7 mouse cellular contexts compared by ENCODE assay signal in the genomic region with DNA sequence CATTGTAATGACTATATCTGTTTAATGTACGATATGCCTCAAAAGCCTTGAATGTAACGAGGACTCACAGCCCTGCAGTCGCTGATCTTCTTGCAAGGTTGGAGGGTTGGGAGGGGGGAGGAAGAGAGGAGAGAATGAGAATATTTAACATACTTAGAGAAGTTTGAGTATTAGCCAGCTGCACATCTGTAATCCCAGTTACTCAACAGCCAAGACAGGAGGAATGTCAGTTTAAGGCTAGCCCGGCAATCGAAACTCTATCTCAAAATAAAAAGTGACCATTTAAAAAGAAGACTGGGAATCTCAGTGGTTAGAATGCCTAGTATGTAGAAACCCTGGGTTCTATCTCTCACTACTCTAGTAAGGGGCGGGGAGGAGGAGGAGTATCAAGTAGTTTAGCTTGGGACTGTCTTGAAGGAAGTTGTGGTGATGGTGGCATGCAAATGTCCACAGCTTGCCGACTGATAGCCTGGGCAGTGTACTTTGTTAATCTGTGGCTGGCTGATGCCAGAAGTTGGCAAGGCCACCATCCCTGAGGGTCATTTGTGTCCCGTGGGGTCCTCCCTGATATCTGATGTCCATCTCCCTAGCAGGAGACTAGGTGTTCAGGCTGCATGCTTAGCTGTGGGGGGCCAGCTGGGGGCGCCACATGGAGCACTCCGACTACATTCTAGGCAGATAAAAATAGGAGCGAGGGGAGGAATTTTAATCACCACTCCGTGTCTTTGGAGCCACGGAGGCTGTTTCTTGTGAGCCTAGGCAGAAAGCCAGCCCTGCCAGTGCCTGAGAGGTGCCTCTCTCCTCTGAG. TPM values are rescaled to one million over a fixed set of nuclear protein-coding genes. Genes with fewer than 3 reads are reported as not detected.
DNase-seq lines count a peak whose midpoint lies in the region; ATAC-seq and TF ChIP-seq lines count a peak whose summit lies in the region.

No protein-coding gene starts in this region.

- 69% methylated on average over 13 of the region's 13 CpGs for WGBS in liver, adult 2 months
- 49% methylated on average over 13 of the region's 13 CpGs for WGBS in liver, embryonic 11.5 days
- WGBS in forebrain, embryonic 15.5 days = 51% methylated on average over 13 of the region's 13 CpGs
- 45% methylated on average over 13 of the region's 13 CpGs for WGBS in intestine, postnatal 0 days

- H3K27ac ChIP-seq in liver, adult 2 months (replicated peaks; ENCODE audit: insufficient read depth, low read depth, low read length) = no peak overlapping the region
- no peak overlapping the region for H3K27ac ChIP-seq in liver, embryonic 11.5 days (ENCODE audit: low read depth, low read length)
- H3K27ac ChIP-seq in cortical plate, adult 2 months (ENCODE audit: insufficient read depth, low read length) = no peak overlapping the region
- peak overlapping the region; percentile 13; the same call in 1 of the 2 replicates for H3K27ac ChIP-seq in forebrain, embryonic 15.5 days (replicated peaks)
- no peak overlapping the region; the same call in 1 of the 2 replicates for H3K27ac ChIP-seq in intestine, postnatal 0 days (ENCODE audit: low read depth, low read length)

- TF ChIP-seq POLR2A in liver, adult 2 months (IDR thresholded peaks at IDR 0.05; ENCODE audit: extremely low read depth, insufficient read depth, low read length) = no peak
- no peak for TF ChIP-seq POLR2A in cortical plate, adult 2 months (IDR thresholded peaks at IDR 0.05; ENCODE audit: extremely low read depth, insufficient read depth, low read length)

- no peaks in the 10 kb centered on the region for H3K27me3 ChIP-seq in liver, adult 2 months (ENCODE audit: control insufficient read depth, insufficient read depth, low read length)
- H3K27me3 ChIP-seq in liver, embryonic 11.5 days (replicated peaks; ENCODE audit: control insufficient read depth, insufficient read depth, low read length) = no peaks in the 10 kb centered on the region
- H3K27me3 ChIP-seq in forebrain, embryonic 15.5 days = no peaks in the 10 kb centered on the region
- H3K27me3 ChIP-seq in intestine, postnatal 0 days (replicated peaks; ENCODE audit: control insufficient read depth, insufficient read depth, low read length) = no peaks in the 10 kb centered on the region

- peaks cover 4% of the 10 kb centered on the region; the same call in 1 of the 2 replicates for H3K4me1 ChIP-seq in liver, adult 2 months (ENCODE audit: control insufficient read depth, insufficient read depth, low read length)
- peaks cover 23% of the 10 kb centered on the region for H3K4me1 ChIP-seq in liver, embryonic 11.5 days (replicated peaks; ENCODE audit: control insufficient read depth, insufficient read depth, low read length)
- peaks cover 10% of the 10 kb centered on the region for H3K4me1 ChIP-seq in cortical plate, adult 2 months (ENCODE audit: control insufficient read depth, insufficient read depth, low read length)
- H3K4me1 ChIP-seq in forebrain, embryonic 15.5 days = peaks cover 60% of the 10 kb centered on the region
- peaks cover 4% of the 10 kb centered on the region; the same call in 1 of the 2 replicates for H3K4me1 ChIP-seq in intestine, postnatal 0 days (replicated peaks; ENCODE audit: control insufficient read depth, insufficient read depth, low read length)

- no peak for ATAC-seq in liver, embryonic 11.5 days (replicated peaks; ENCODE audit: low FRiP score)
- no peak for ATAC-seq in forebrain, embryonic 15.5 days (replicated peaks)
- ATAC-seq in intestine, postnatal 0 days = no peak
- no peak for ATAC-seq in erythroblast, adult 5-6 weeks (replicated peaks; ENCODE audit: low FRiP score, poor library complexity, severe bottlenecking)

- TF ChIP-seq CTCF in liver, adult 2 months (IDR thresholded peaks at IDR 0.05; ENCODE audit: low read depth, low read length) = peak; percentile 31; the same call in 1 of the 2 replicates
- TF ChIP-seq CTCF in cortical plate, adult 2 months (IDR thresholded peaks at IDR 0.05; ENCODE audit: extremely low read depth, insufficient read depth, low read length) = peak; percentile 29; the same call in 1 of the 2 replicates
- TF ChIP-seq CTCF in intestine, postnatal 0 days (IDR thresholded peaks at IDR 0.05; ENCODE audit: low read depth) = peak; percentile 61

- H3K36me3 ChIP-seq in liver, adult 2 months (ENCODE audit: control insufficient read depth, insufficient read depth, low read length) = no peaks in the 10 kb centered on the region
- H3K36me3 ChIP-seq in liver, embryonic 11.5 days (ENCODE audit: control insufficient read depth, insufficient read depth, low read length) = no peaks in the 10 kb centered on the region
- no peaks in the 10 kb centered on the region for H3K36me3 ChIP-seq in forebrain, embryonic 15.5 days
- no peaks in the 10 kb centered on the region for H3K36me3 ChIP-seq in intestine, postnatal 0 days (ENCODE audit: control insufficient read depth, insufficient read depth)

- H3K9ac ChIP-seq in liver, adult 2 months (ENCODE audit: low read depth, low read length) = no peak overlapping the region
- no peak overlapping the region for H3K9ac ChIP-seq in liver, embryonic 11.5 days (ENCODE audit: low read depth, low read length)
- H3K9ac ChIP-seq in forebrain, embryonic 15.5 days (replicated peaks) = no peak overlapping the region
- H3K9ac ChIP-seq in intestine, postnatal 0 days (ENCODE audit: low read depth, low read length) = no peak overlapping the region

- no peaks in the 10 kb centered on the region for H3K9me3 ChIP-seq in liver, embryonic 11.5 days (ENCODE audit: control insufficient read depth, low read length)
- no peaks in the 10 kb centered on the region for H3K9me3 ChIP-seq in forebrain, embryonic 15.5 days
- no peaks in the 10 kb centered on the region for H3K9me3 ChIP-seq in intestine, postnatal 0 days (ENCODE audit: control insufficient read depth)

- H3K4me2 ChIP-seq in liver, embryonic 11.5 days = no peak overlapping the region
- H3K4me2 ChIP-seq in forebrain, embryonic 15.5 days (replicated peaks) = no peak overlapping the region
- no peak overlapping the region for H3K4me2 ChIP-seq in intestine, postnatal 0 days (replicated peaks; ENCODE audit: low read depth)

- no peak for DNase-seq in liver, adult 2 months (ENCODE audit: extremely low read depth, low read depth, low spot score)
- DNase-seq in liver, embryonic 11.5 days (ENCODE audit: low spot score) = no peak
- peak; percentile 57 to 68 for DNase-seq in lung, postnatal 4 days

- H3K79me2 ChIP-seq in liver, adult 2 months (ENCODE audit: control insufficient read depth, insufficient read depth, low read length) = no peaks in the 10 kb centered on the region

- no peak overlapping the region for H3K4me3 ChIP-seq in liver, adult 2 months (ENCODE audit: insufficient read depth, low read depth, low read length)
- no peak overlapping the region for H3K4me3 ChIP-seq in liver, embryonic 11.5 days (ENCODE audit: low read depth, low read length)
- no peak overlapping the region for H3K4me3 ChIP-seq in cortical plate, adult 2 months (ENCODE audit: insufficient read depth, low read length)
- no peak overlapping the region for H3K4me3 ChIP-seq in forebrain, embryonic 15.5 days
- H3K4me3 ChIP-seq in intestine, postnatal 0 days (ENCODE audit: low read depth, low read length) = no peak overlapping the region

RNA-seq across cellular contexts. Expression of a gene that starts 46.4 kb away (rescaled TPM):
- total RNA-seq in liver, adult 2 months (2014; rRNA removed) = 1.9 TPM in 2 replicates
- polyA plus RNA-seq in liver, adult 2 months (2012; rRNA removed) = 7.6 and 12.3 TPM in 2 replicates
- polyA plus RNA-seq in liver, embryonic 11.5 days (2014; fragmentation: Nextera tagmentation; extraction: Ambion mirVana) = 9.5 and 12.7 TPM in 2 replicates
- 20.6 and 22.7 TPM in 2 replicates for polyA plus RNA-seq in cortical plate, adult 2 months (2012; rRNA removed)
- polyA plus RNA-seq in forebrain, embryonic 15.5 days (2015; fragmentation: Nextera tagmentation; extraction: Ambion mirVana) = 36.6 and 40.8 TPM in 2 replicates
- 24.5 and 26.2 TPM in 2 replicates for polyA plus RNA-seq in intestine, postnatal 0 days (2015; fragmentation: Nextera tagmentation; extraction: Ambion mirVana)
- not detected in 2 replicates for total RNA-seq in erythroblast, adult 5-6 weeks (2015; ENCODE audit: low replicate concordance)
- total RNA-seq in erythroblast, adult 5-6 weeks (2017; ENCODE audit: low replicate concordance) = 0.42 TPM in 1 of 2 replicates, not detected in the other

Comparison
In these comparisons a context has a peak if more than half of its experiments do, and no peak if none do; other contexts are left out.
1. DNase-seq: peak in lung, postnatal 4 days (2 of 2); none in liver, adult 2 months (single experiment) and liver, embryonic 11.5 days (single experiment).
2. Peak in every context shown above with its lines, with median percentiles within 50 percentile points of each other: CTCF ChIP-seq.